Mouse (Mus musculus): ENCODE results near the gene Lmo7.

DNA sequence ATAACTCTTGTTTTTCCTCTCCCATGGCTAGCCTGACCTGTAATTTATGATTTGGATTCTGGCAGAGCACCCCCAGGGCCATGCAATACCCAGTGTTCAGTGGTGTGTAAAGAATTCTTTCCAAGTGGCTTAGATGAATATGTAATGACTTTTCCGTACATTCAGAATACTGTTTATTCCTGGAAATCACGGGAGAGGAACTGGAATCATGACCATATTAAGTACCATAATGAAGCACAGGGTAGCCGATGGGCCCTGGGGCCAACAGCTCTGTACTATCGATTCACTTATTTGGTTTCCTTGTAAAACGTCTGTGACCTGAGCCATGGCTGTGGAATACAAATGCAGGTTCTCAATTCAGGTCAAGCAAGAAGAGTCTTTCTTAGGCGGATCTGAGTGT, 221.3 kb downstream of the Lmo7 start:
- TF ChIP-seq GATA1 (IDR thresholded peaks at IDR 0.05; ENCODE audit: low read length) (no peak), TAL1 (IDR thresholded peaks at IDR 0.05; ENCODE audit: low read length) (no peak)

Data from erythroblast, embryonic 14.5 days (primary cell).